Mouse (Mus musculus) ES-E14 (cell line): Measurements from ENCODE around the gene Jmy. TPM values are rescaled to one million over a fixed set of nuclear protein-coding genes. Genes with fewer than 3 reads are reported as not detected.
"Not testable (repeated sequence)": the region's sequence is repeated elsewhere in the genome, so short reads cannot be mapped to it uniquely, and the experiment has no call there.

Experiments
- DNase-seq: peaks from one replicate; pipeline ENCODE4 v3.0.0-alpha.2; 2013; ENCODE audit warnings: low read depth, low spot score
- H3K27ac ChIP-seq: 2 replicates; pipeline ENCODE4 v1.5.1; 2012; ENCODE audit warnings: low read depth, mild to moderate bottlenecking, low read length, moderate library complexity, mixed read lengths; ENCODE audit not compliant: poor library complexity, insufficient read depth, severe bottlenecking
- H3K36me3 ChIP-seq: 2 replicates; pipeline ENCODE4 v1.6.1; 2012; ENCODE audit warnings: mild to moderate bottlenecking, low read length, moderate library complexity, mixed read lengths; ENCODE audit not compliant: control insufficient read depth, poor library complexity, insufficient read depth, severe bottlenecking
- H3K4me1 ChIP-seq, 2 experiments: fragments of 150-350 bp in 1 of 2; sonication (generic) in 1 of 2; 2 replicates each; pipeline ENCODE4 v1.6.1; 2012; ENCODE audit warnings: low read length in 2 of 2, mild to moderate bottlenecking in 1 of 2, mixed read lengths in 1 of 2; ENCODE audit not compliant: control insufficient read depth in 2 of 2, insufficient read depth in 2 of 2, poor library complexity in 1 of 2
- H3K4me3 ChIP-seq, 2 experiments: fragments of 150-350 bp in 1 of 2; sonication (generic) in 1 of 2; 2 replicates each; pipeline ENCODE4 v1.5.1; 2012; ENCODE audit warnings: low read length in 2 of 2, low read depth in 1 of 2, mild to moderate bottlenecking in 1 of 2, mixed read lengths in 1 of 2; ENCODE audit not compliant: insufficient read depth in 1 of 2, poor library complexity in 1 of 2, severe bottlenecking in 1 of 2
- H3K9ac ChIP-seq: 2 replicates; pipeline ENCODE4 v1.6.1; 2012; ENCODE audit warnings: low read depth, mild to moderate bottlenecking, low read length, mixed read lengths; ENCODE audit not compliant: poor library complexity, insufficient read depth, severe bottlenecking
- H3K9me3 ChIP-seq: fragments of 150-350 bp; sonication (generic); 2 replicates; pipeline ENCODE4 v1.6.1; 2012; ENCODE audit warnings: low read depth, mild to moderate bottlenecking, low read length; ENCODE audit not compliant: control insufficient read depth, insufficient read depth
- CHD2 ChIP-seq: IDR thresholded peaks from 2 replicates; pipeline ENCODE4 v1.6.1; 2014; ENCODE audit warnings: mild to moderate bottlenecking, low read depth, low read length, inconsistent platforms
- HCFC1 ChIP-seq: IDR thresholded peaks from 2 replicates; pipeline ENCODE4 v1.6.1; 2012; ENCODE audit warnings: low read length, inconsistent platforms, borderline replicate concordance; ENCODE audit not compliant: insufficient read depth
- MAFK ChIP-seq: IDR thresholded peaks from 2 replicates; pipeline ENCODE4 v1.6.1; 2014; ENCODE audit warnings: mild to moderate bottlenecking, low read depth, low read length, inconsistent platforms; ENCODE audit not compliant: insufficient read depth
- ZC3H11A ChIP-seq: IDR thresholded peaks from 2 replicates; pipeline ENCODE4 v1.6.1; 2012; ENCODE audit warnings: low read depth, mild to moderate bottlenecking, inconsistent platforms, low read length, borderline replicate concordance
- ZNF384 ChIP-seq: IDR thresholded peaks from 2 replicates; pipeline ENCODE4 v1.6.1; 2012; ENCODE audit warnings: low read depth, low read length, inconsistent platforms
- in situ Hi-C, 2 experiments: fragments of 600-800 bp; cut with MboI; formaldehyde crosslinking; loops; one replicate each; pipeline ENCODE4 v1.15.1; 2025; ENCODE audit warnings: low sequenced_read_pairs in 2 of 2, inconsistent platforms in 1 of 2; ENCODE audit not compliant: unreplicated experiment in 2 of 2
- total RNA-seq: library from RNA; depleted of rRNA; stranded (reverse); fragments of 300-350 nt; gene quantifications from 2 replicates; pipeline ENCODE4 v1.2.3, GENCODE M21; 2012

The Jmy gene
- total RNA-seq, 1 experiment = 11.8 TPM

GRCm38 (mm10) chr13:93518753-93519319, 19.2 kb upstream of the Jmy start:
- Histone ChIP-seq H3K4me3 (no peak overlapping the region), H3K27ac (no peak overlapping the region), H3K36me3 (no peaks in the 10 kb centered on the region), H3K9me3 (no peaks in the 10 kb centered on the region), H3K4me1 (peaks cover 0 to 3% of the 10 kb centered on the region in 2 experiments; a peak in 1 of 4 replicates), H3K9ac (no peak overlapping the region)
- no peak for DNase-seq
- no peak for TF ChIP-seq HCFC1
- no peak for TF ChIP-seq CHD2
- TF ChIP-seq ZNF384 = no peak
- TF ChIP-seq ZC3H11A = no peak
- no peak for TF ChIP-seq MAFK
- in situ Hi-C loops = no loop called here

- H3K9ac ChIP-seq = no peak overlapping the region
- TF ChIP-seq CHD2 (no peak), HCFC1 (no peak), MAFK (no peak), ZNF384 (no peak), ZC3H11A (no peak)
- peaks cover 0 to 3% of the 10 kb centered on the region in 2 experiments; a peak in 1 of 4 replicates for H3K4me1 ChIP-seq
- H3K9me3 ChIP-seq = no peaks in the 10 kb centered on the region
- no peak for DNase-seq
- H3K27ac ChIP-seq = no peak overlapping the region
- no peaks in the 10 kb centered on the region for H3K36me3 ChIP-seq
- no peak overlapping the region for H3K4me3 ChIP-seq
- in situ Hi-C loops = no loop called here
Observed at GRCm38 (mm10) chr13:93517223-93517622, 17.6 kb upstream of the Jmy start.

GRCm38 (mm10) chr13:93514000-93514795, 14.6 kb upstream of the Jmy start:
- Histone ChIP-seq H3K4me3 (no peak overlapping the region), H3K4me1 (peaks cover 0 to 3% of the 10 kb centered on the region in 2 experiments; a peak in 1 of 4 replicates), H3K9ac (no peak overlapping the region), H3K27ac (no peak overlapping the region), H3K36me3 (no peaks in the 10 kb centered on the region), H3K9me3 (no peaks in the 10 kb centered on the region)
- TF ChIP-seq CHD2 (no peak), MAFK (no peak), ZC3H11A (no peak), ZNF384 (no peak), HCFC1 (no peak)
- no peak for DNase-seq
- in situ Hi-C loops = no loop called here

GRCm38 (mm10) chr13:93510447-93511180, 11.0 kb upstream of the Jmy start:
- DNase-seq = no peak
- in situ Hi-C loops = no loop called here

GRCm38 (mm10) chr13:93506920-93507319, 7.3 kb upstream of the Jmy start:
- H3K36me3 ChIP-seq, in situ Hi-C loops, H3K9ac ChIP-seq, H3K9me3 ChIP-seq, H3K4me1 ChIP-seq, H3K4me3 ChIP-seq, H3K27ac ChIP-seq, DNase-seq: not testable (repeated sequence)

More at GRCm38 (mm10) chr13:93510447-93511180, 11.0 kb upstream of the Jmy start:
- Histone ChIP-seq H3K9me3 (no peaks in the 10 kb centered on the region), H3K27ac (no peak overlapping the region), H3K9ac (no peak overlapping the region), H3K36me3 (no peaks in the 10 kb centered on the region), H3K4me1 (peaks cover 0 to 3% of the 10 kb centered on the region in 2 experiments; a peak in 1 of 4 replicates), H3K4me3 (no peak overlapping the region)
- TF ChIP-seq MAFK (no peak), HCFC1 (no peak), ZC3H11A (no peak), ZNF384 (no peak), CHD2 (no peak)
